Mouse (Mus musculus) olfactory bulb, adult 2 months (tissue): Measurements from ENCODE around the gene Jmjd1c.

Source experiments
- CTCF ChIP-seq: fragments of 200-500 bp; IDR thresholded peaks from 2 replicates; pipeline ENCODE4 v1.5.1; 2012; ENCODE audit warnings: low read depth, mild to moderate bottlenecking, low read length, moderate library complexity; ENCODE audit not compliant: insufficient read depth
- POLR2A ChIP-seq: fragments of 200-500 bp; IDR thresholded peaks from 2 replicates; pipeline ENCODE4 v1.6.1; 2012; ENCODE audit warnings: mild to moderate bottlenecking, low read depth, low read length, moderate library complexity; ENCODE audit not compliant: insufficient read depth

- TF ChIP-seq CTCF (no peak), POLR2A (no peak)
Measured at GRCm38 (mm10) chr10:67197829-67198228, 101.9 kb downstream of the Jmjd1c start.
